Mouse (Mus musculus) T-cell, adult 66 days (primary cell): Measurements from ENCODE around the gene Serbp1. TPM values are rescaled to one million over a fixed set of nuclear protein-coding genes. Genes with fewer than 3 reads are reported as not detected.

Source experiments
- total RNA-seq, 2 experiments: library from RNA; stranded (reverse); gene quantifications; 3 replicates in 1 of 2; 4 replicates in 1 of 2; pipeline ENCODE4 v1.2.4; 2023

Serbp1 gene
- total RNA-seq = 100 to 1,000 TPM; 378 to 380 TPM

GRCm38 (mm10) chr6:67237977-67238376 is at the start of gene Serbp1:
TSS of gene Serbp1 (plus strand) at chr6:67238176.

Other genes with a start within 250 kb of the Serbp1 start
- gene Gadd45a, start 200.7 kb upstream of the Serbp1 start, total RNA-seq = 10 to 100 TPM; 14.3 to 29.2 TPM
- gene Il12rb2, start 138.0 kb downstream of the Serbp1 start, total RNA-seq = 1 to 10 TPM; 4.4 to 9.0 TPM